Mouse (Mus musculus) embryo, embryonic 10.5 days (tissue): ENCODE results near the gene Nckap1.
A peak's percentile ranks its signal among the peaks of the same experiment; 100 is the strongest.
"Not testable (repeated sequence)": the region's sequence is repeated elsewhere in the genome, so short reads cannot be mapped to it uniquely, and the experiment has no call there.

Experiments
- DNase-seq: peaks from one replicate; pipeline ENCODE4 v3.0.0-alpha.2; 2015; ENCODE audit warnings: low spot score

Gene Nckap1

DNA sequence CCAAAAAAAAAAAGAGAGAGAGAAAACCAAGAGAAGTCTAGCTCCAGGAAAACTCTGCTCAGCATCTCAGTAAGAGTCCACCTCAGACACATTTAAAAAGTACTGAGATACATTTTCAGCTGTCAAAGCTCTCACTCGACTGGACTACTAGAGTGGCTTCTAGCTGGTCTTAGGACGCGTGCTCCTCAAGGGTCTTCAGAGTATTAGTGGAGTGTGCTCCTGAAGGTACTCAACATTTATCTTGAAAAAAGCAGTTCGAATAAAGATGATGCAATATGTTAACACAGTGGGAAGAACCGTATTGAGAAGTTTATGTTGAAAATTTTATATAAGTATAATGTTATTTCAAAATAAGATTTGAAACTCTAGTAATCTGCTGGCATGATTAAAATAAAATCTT is 20.4 kb downstream of the Nckap1 start:
- DNase-seq = no peak

DNA sequence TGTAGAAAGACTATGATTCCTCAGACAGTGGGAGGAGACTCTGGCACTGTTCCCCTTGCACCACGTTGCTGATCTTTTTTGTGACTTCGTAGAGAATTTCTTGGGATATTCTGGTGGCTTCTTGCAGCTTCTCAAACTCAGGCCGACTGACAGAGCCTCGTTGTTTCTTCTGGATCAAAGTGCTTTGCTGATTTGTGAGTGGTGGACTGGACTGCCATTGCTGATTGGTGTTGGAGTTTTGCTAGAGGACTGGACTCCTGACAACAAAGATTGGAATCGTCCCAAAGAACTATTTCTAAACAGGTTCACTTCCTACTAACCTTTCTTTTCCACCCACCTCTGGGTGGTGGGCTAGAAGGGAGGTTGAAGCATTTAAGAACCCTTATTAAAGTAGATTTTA is 21.5 kb downstream of the Nckap1 start:
- DNase-seq = no peak

DNA sequence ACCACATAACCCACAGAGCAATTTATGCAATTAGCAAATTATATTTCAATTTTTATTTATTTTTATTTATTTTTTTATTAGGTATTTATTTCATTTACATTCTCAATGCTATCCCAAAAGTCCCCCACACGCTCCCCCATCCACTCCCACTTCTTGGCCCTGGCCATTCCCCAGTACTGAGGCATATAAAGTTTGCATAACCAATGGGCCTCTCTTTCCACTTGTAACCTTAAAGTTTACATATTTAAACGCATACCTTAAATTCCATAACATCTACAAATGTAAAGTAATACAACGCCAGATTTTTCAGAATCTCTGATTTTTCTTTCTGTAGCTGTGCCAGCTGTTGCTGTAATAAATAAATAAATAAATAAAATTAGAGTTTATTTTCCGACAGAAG is 26.7 kb downstream of the Nckap1 start:
- DNase-seq = no peak

GRCm38 (mm10) chr2:80549704-80550103 is 31.5 kb downstream of the Nckap1 start:
- no peak for DNase-seq

DNA sequence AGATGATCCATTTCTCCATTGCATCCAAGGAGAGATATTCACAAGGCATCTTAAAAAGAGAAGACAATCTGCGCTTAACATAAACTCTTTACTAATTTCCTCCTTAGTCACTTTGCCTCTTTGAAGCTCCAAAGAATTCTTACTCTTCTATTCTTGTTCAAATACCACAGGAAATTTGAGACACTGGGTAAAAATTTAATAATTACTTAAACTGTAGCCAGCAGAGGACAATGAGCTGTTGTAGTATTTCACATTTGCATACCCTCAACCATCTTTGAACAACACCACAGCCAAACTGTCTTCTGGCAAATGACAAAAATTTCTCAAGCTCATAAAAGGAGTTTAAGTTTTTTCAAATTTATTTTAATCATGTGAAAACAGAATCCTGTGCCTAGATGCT is 33.3 kb downstream of the Nckap1 start:
- DNase-seq = no peak

GRCm38 (mm10) chr2:80542801-80543200 is 38.4 kb downstream of the Nckap1 start:
- DNase-seq = no peak

- DNase-seq = peak; percentile 19
Observed at GRCm38 (mm10) chr2:80537156-80537555, 44.0 kb downstream of the Nckap1 start.

- no peak for DNase-seq
Observed at GRCm38 (mm10) chr2:80536608-80537007, 44.6 kb downstream of the Nckap1 start.

DNA sequence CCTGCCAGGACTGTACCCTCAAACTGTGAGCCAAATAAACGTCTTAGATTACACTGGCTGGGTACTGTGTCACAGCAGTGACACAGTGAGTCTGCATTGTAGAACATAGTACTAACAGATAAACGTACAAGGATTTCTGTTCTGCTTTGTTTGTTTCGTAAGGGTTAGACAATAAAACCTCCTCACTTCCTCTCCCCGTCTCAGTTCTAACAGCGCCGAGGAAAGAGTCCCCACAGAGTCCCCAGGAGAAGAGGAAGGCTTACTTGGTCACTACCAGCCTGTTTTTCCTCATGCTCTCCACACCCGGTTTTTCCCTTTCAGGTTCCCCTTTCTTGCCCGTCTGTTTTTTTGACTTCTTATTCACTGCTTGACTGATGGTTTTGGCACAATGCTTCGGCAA is 56.9 kb downstream of the Nckap1 start:
- no peak for DNase-seq

GRCm38 (mm10) chr2:80506051-80506802 is 75.0 kb downstream of the Nckap1 start:
- DNase-seq = no peak

GRCm38 (mm10) chr2:80502132-80502531 is 79.0 kb downstream of the Nckap1 start:
- DNase-seq = no peak

DNA sequence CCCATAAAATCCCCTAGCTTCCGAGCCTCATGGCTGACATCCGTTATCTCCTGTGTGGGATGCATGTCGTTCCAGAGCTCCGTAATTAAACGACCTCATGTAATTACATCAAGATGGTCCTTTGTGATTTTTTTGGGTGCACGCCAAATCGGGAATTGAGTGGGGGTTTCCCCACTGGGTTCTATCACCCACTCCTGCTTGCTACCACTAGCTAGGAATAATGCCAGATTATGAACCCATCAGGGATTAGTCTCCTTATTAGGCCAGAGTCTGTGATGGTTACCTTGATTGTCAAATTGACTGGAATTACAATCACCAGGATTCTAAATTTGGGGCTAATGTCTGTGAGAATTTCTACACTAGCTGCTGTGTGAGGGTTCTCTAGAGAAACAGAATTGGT is 85.9 kb downstream of the Nckap1 start:
- DNase-seq = not testable (repeated sequence)

GRCm38 (mm10) chr2:80486851-80487250 is 94.3 kb downstream of the Nckap1 start:
- no peak for DNase-seq

DNA sequence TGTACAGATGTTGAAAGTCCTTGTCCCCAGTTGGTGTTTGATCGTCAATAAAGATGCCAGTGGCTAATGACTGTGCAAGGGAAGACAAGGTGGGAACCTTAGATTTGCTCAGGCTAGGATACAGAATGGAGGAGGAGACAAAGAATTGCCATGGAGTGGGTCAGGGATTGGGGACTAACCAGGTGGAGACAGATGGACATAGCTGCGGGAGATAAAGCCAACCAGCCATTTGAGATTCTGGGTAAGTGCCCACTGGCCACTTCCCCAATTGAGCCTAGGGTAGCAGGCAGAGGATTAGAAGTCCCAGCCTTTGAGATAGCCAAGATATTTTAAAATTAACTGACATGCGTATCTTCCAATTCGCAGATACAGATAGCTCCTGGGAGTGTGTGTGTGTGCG is 96.2 kb downstream of the Nckap1 start:
- DNase-seq = no peak

DNA sequence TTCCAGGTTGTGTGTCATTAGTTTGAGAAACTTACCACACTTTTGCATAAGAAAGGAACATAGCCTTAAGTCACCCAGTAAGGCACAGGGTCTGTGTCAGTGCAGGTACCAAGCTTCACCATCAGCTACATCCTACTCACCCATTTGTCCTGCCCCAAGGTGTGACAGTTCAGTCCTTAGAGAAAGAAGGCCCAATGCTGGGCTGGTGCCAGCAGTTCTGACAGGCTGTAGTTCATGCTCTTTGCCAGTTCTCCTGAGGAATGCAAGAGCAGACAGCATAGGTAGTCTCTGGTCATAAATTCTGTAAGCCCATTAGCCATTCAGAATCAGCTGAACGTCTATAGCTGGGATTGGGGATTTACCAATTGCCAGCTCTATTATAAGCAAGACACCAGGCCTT is 105.3 kb downstream of the Nckap1 start:
- DNase-seq = no peak

- no peak for DNase-seq
Observed at GRCm38 (mm10) chr2:80474247-80474796, 106.9 kb downstream of the Nckap1 start.

DNA sequence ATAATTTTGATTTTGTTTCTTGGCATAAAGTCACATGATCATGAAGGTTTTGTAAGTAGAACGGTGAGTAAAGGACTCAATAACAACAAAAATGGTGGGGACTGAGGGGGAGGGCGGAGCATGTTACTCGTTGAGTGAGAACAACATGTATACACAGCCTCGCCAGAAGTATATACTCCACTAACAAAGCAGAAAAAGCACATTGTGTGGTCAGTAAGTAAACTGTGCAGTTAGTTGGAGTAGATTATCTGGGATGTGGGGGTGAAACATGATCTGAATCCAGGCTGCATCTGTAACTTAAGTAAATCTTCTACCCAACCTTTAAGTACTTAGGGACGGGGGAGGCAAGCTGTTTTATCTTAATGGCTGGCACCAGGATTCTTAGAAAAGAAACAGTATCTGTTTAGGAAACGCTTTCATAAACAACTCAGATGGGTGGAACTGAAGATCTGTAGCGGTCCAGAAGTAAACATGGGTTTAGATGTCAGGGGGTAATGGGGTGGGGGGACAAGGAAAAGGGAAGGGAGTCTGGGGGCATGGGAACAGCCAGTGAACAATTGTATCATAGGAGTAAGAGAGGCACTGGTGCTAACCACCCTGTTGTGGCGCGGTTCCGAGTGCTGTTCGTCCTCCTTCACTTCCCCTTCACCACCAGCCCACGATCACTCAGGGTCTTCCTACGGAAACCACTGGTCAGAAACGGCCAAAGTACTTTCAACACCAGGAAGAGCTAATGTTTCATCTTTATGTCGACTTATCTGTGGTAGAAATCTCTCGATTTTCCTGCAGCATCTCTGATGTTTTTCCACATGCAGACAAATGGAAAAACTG is 115.0 kb downstream of the Nckap1 start:
- no peak for DNase-seq

- DNase-seq = no peak
Observed at GRCm38 (mm10) chr2:80461827-80462226, 119.4 kb downstream of the Nckap1 start.
